Mouse (Mus musculus): ENCODE results near the gene Gm47959.
"Not testable (repeated sequence)": the region's sequence is repeated elsewhere in the genome, so short reads cannot be mapped to it uniquely, and the experiment has no call there.

The Gm47959 gene

GRCm38 (mm10) chr1:83000306-83000705 is at the start of gene Gm47959:
Gene Gm47959, plus strand, starts transcription at chr1:83000548.
- not testable (repeated sequence) for DNase-seq (ENCODE audit: low spot score in 2 of 2)

GRCm38 (mm10) chr1:82955913-82956312 is 44.4 kb upstream of the Gm47959 start, which contains the start of gene Gm7544:
Gene Gm7544, minus strand, starts transcription at chr1:82956013.
- not testable (repeated sequence) for DNase-seq (ENCODE audit: low spot score in 2 of 2)

GRCm38 (mm10) chr1:82959870-82960385 is 40.4 kb upstream of the Gm47959 start, which contains the start of gene Gm47955:
Gene Gm47955, plus strand, starts transcription at chr1:82960286.
- no peak for DNase-seq (ENCODE audit: low spot score in 2 of 2)

GRCm38 (mm10) chr1:82966413-82966812 is 33.9 kb upstream of the Gm47959 start:
- DNase-seq (ENCODE audit: low spot score in 2 of 2) = no peak

DNA sequence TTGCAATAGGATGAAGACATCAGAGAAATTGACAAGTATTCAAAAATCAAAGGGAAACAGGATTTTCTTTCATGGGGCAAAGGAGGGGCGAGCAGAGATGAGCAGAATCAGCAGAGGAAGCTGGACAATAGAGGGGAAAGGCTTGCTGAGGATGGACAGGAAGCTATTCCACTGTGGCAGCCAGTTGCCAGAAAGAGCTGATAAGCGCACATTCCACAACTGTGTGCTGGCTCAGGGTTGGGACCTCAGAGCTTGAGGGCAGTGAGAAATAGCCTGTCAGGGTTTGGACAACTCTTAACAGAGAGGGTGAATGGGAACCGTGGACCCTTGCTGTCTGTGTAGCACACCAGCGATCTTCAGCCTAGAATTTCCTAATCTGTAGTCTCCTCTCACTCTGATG is 28.3 kb upstream of the Gm47959 start:
- DNase-seq (ENCODE audit: low spot score in 2 of 2) = no peak

GRCm38 (mm10) chr1:82973244-82973643 is 27.1 kb upstream of the Gm47959 start:
- DNase-seq (ENCODE audit: low spot score in 2 of 2) = no peak

- DNase-seq (ENCODE audit: low spot score in 2 of 2) = no peak
Observed at GRCm38 (mm10) chr1:82973901-82974300, 26.4 kb upstream of the Gm47959 start.

DNA sequence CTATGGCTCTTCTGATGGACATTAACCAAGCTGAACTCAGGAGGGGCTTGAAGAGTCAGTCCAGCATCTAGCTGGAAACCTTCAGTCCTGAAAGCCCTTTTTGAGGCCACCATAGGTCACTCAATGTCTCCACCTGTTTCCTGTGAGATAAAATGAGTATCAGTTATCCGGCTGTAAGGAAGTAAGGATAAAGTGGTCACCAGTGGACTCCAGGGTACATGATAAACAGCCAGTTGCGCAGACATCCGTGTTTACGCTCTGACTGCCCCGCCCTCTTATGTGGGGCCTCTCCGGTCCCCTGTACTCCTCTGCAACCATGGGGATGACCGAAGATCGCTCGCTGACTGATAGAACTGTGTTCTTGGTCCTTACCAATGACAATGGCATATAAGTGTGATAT is 26.0 kb upstream of the Gm47959 start:
- DNase-seq (ENCODE audit: low spot score in 2 of 2) = no peak

GRCm38 (mm10) chr1:82975750-82976149 is 24.6 kb upstream of the Gm47959 start:
- no peak for DNase-seq (ENCODE audit: low spot score in 2 of 2)

DNA sequence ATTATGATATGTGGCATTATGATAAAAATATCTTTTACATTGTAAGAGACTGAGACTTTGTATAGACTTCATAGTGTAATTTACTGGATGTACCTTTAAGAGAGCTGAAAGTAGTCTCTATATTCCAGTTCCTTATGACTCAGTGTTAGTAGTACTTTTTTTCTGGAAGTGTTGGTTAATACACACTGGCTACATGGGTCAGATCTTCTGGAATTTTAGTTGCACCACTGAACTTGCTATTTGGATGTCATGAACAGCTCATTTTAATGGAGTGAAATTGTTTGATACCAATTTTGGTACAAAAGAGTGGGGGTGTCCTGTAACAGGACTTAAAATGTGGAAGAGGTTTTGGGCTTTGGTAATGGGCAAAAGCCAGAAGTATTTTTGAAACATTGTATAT is 22.5 kb upstream of the Gm47959 start:
- DNase-seq (ENCODE audit: low spot score in 2 of 2) = no peak

DNA sequence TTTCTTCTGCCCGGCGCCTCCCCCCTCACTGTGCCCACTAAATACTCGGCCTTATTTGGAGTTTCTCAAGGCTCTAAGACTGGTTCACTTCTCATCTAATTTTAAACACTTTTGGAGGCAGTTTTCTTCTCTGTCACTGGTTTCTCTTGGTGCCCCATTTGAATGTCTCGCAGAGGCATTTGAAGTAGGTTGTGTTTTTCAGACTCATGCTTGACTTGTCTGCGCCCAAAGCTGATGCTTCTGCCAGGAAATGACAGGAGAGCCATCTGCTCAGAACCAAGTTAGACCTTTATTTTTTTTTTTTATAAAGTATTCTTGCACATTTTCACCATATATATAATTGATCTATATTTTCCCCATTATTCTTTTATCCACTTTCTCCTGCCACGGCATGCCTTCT is 13.6 kb upstream of the Gm47959 start:
- DNase-seq (ENCODE audit: low spot score in 2 of 2) = no peak

DNA sequence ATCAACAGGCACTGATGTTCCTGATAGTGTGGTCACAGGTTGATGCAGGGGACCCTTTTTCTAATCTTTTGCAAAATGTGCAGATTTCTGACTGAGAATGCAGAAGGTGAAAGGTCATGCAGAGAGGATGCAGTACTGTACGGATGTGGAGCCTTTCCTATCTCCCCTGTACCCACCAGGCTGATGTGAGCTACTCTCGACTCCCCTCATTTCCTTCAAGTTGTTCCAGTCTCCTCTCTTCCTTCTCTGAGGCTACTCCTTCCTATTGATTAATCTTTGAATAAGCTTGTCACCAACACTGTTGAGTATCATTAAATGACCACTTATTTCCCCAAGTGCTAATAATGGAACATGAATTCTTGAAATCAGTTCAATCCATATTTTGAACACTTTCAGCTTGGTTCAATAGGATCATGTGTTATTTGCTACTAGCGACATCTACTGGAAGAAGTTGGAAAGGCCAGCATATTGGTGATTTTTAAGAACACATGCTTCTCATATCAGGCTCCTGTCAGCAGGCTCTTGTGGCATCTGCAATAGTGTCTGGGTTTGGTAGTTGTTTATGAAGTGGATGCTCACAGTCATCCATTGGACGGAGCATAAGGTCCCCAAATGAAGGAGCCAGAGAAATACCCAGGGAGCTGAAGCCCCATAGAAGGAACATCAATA is 12.7 kb upstream of the Gm47959 start:
- no peak for DNase-seq (ENCODE audit: low spot score in 2 of 2)

- no peak for DNase-seq (ENCODE audit: low spot score in 2 of 2)
Observed at GRCm38 (mm10) chr1:82991062-82991461, 9.3 kb upstream of the Gm47959 start.

- DNase-seq (ENCODE audit: low spot score in 2 of 2) = no peak
Observed at GRCm38 (mm10) chr1:82991596-82991995, 8.8 kb upstream of the Gm47959 start.

DNA sequence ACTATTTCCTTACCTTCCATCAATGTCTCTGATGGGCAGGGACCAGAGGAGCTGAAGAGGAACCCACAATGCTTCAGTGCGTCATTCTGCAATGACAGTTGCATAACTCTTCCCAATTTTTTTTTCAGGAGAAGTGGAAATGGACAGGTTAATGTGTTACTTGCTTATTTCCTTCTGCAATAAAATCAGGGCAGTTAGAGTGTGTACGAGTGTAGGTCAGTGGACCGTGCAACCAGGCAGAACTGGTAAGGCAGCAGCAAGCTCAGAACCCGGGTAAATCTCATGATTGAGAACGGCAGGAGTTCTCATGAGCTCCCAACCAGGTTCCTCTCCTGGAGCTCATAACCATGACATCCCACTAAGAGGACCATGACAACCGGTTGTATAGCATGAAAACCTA is 8.3 kb upstream of the Gm47959 start:
- DNase-seq (ENCODE audit: low spot score in 2 of 2) = no peak

GRCm38 (mm10) chr1:82993947-82994346 is 6.4 kb upstream of the Gm47959 start:
- no peak for DNase-seq (ENCODE audit: low spot score in 2 of 2)

GRCm38 (mm10) chr1:83006218-83007179 is 6.2 kb downstream of the Gm47959 start:
- DNase-seq (ENCODE audit: low spot score in 2 of 2) = no peak

DNA sequence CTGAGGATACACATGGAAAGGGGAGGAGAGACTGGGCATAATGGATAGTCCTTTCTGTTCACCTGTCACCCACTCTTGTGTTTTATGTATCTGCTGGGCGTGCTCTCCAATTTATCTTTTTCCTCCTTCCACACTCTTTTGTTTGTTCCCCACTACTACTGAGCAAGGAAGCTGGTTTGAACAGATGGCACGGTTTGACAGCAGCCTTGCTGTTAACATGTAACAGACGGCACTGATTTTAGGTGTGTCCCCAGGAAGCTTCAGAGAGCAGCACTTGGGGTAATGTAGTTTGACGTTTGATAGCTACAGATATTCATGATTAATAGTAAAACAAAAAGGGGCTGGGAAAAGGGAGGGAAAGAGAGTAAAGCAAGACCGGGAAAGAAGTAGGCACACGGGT is 7.1 kb downstream of the Gm47959 start:
- no peak for DNase-seq (ENCODE audit: low spot score in 2 of 2)

DNA sequence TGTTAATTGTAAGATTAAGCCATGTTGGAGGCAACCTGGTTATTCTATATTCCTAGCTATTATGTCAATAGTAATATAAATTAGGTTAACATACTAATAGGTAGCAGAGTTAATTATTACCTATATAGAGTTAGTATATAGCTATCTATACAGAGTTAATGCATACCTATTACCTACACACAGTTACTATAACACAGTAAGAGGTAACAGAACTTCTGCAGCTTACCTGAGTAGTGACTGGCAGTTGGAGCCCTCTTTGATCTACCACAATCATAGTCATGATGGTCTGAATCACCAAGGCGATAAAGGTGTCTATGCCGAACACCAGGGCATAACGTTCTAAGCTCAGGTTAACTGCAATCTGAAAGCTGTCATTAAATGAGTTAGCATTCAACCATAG is 14.1 kb downstream of the Gm47959 start:
- DNase-seq (ENCODE audit: low spot score in 2 of 2) = no peak

GRCm38 (mm10) chr1:83015329-83015879 is 15.1 kb downstream of the Gm47959 start:
- no peak for DNase-seq (ENCODE audit: low spot score in 2 of 2)

DNA sequence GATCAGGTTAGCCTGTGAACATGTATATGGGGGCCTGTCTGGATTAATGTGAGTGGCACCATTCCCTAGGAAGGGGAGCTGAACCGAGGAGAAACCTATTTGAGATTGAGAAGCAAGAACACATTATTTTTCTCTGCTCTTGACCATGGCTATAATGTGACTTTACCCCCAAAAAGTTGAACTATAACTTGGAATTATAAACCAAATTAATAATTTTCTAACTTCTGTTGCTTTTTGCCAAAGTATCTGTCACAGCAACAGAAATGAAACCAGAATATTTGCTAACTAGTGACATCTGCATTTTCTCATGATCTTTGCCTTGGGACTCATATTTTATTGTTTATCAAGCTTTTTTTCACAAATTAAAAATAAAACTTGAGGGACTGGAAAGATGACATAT is 16.2 kb downstream of the Gm47959 start:
- no peak for DNase-seq (ENCODE audit: low spot score in 2 of 2)

DNA sequence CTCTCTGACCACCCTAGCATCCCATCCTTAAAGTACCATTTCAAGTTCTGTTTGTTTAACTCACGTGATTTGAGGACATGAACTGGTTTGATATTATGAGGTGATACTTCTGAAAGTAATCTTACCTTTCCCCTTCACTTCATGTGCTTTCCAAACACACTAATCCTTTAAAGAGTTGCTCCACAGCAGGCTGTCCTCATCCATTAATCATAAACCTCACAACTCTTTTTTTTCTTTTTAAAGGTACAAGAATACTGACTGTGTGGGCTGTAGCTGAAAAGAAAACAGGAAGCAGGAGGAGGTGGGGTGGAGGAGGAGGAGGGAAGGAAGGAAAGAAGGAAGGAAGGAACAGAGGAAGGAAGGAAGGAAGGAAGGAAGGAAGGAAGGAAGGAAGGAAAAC is 31.6 kb downstream of the Gm47959 start:
- no peak for DNase-seq (ENCODE audit: low spot score in 2 of 2)
